Mouse (Mus musculus): ENCODE measurements around the gene Agbl1.

- TF ChIP-seq MAFK (IDR thresholded peaks at IDR 0.05; ENCODE audit: insufficient read depth, low read depth, low read length) (no peak), HCFC1 (IDR thresholded peaks at IDR 0.05; ENCODE audit: borderline replicate concordance, insufficient read depth, low read length) (no peak), ZC3H11A (IDR thresholded peaks at IDR 0.05; ENCODE audit: borderline replicate concordance, low read depth, low read length) (no peak), CHD2 (IDR thresholded peaks at IDR 0.05; ENCODE audit: low read depth, low read length) (no peak), ZNF384 (IDR thresholded peaks at IDR 0.05; ENCODE audit: low read depth, low read length) (no peak)
Observed at GRCm38 (mm10) chr7:76788561-76789306, 559.0 kb downstream of the Agbl1 start.

All from ES-E14 (cell line).